Mouse (Mus musculus): Measurements from ENCODE around the gene 1700025C18Rik.

Gene 1700025C18Rik

DNA sequence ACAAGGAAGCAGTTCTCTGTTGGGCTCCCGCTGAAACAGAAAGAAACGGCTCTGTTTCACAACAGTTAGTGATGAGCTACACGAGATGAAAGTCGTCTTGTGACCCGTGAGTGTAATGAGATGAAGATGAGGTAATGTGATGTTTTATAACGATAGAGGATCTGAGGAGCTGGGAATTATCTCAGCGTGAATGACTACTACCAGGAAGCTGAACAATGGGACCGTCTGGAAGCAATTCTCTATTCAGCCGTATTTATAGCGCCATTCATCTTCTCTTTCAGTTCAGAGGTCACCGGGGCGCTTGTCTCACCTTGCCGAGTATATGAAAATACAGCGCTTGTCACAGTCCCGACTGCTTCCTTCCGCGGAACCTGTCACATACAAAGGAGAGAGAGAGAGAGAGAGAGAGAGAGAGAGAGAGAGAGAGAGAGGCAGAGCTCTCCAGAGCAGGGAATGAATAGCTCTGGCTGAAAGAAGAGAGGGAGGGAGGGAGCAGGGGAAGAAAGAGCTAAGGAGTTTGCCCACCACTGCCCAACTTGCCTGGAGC lies 47.4 kb downstream of the 1700025C18Rik start:
- DNase-seq (ENCODE audit: low read depth in 1 of 2, low spot score in 2 of 2): no peak

DNA sequence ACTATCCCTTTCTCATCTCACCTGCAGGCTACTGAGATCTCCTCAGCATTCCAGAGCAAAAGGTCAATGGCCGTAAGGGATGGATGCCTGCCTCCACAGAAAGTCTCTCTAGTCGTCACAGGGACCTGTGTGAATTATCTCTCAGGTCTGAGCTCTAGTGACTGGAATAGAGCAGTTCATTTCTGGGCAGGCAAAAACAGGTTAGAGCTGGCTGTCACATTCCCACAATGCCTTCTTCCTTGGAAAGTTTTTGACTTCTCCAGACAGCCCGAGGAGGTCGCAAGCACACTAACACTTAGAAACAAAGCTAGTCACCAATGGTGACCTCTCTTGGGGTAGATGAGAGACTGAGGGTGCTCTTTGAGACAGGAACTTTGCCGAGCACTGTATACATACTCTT lies 48.4 kb downstream of the 1700025C18Rik start:
- no peak for DNase-seq (ENCODE audit: low read depth in 1 of 2, low spot score in 2 of 2)

DNA sequence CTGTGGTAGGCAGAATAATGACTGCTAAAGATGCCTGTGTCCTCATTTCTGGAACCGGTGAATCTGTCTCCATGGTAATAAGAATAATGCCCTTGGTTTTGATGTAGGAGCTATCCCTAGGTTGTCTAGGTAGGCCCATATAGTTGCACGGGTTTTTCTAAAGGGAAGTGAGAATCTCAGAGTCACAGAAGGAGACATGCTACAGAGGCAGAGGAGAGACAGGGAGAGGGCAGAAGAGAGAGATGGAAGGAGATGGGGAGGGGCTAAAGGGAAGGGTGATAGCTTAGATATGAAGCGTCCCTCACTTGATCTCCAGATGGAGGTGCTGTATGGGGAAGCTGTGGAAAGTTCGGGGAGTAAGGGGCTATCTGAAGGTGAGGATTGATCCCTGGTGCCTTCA lies 53.1 kb downstream of the 1700025C18Rik start:
- no peak for DNase-seq (ENCODE audit: low read depth in 1 of 2, low spot score in 2 of 2)

DNA sequence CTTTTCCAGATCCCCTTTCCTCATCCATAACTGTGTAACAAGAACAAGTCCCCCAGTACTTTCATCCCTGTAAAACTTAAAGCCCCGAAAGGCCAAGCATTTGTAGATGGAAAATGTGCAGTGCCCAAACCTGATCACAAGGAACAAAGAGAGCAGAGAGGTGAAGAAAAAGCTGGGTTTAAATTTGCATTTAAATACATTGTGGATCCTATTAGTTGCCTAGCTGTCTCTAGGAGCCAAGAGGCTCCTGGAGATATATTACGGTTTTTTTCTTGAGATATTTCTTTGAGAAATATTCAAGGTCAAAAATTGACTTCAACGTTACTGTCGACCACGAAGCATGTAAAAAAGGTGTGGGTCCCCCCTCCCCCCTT lies 55.5 kb downstream of the 1700025C18Rik start:
- no peak for DNase-seq (ENCODE audit: low read depth in 1 of 2, low spot score in 2 of 2)

DNA sequence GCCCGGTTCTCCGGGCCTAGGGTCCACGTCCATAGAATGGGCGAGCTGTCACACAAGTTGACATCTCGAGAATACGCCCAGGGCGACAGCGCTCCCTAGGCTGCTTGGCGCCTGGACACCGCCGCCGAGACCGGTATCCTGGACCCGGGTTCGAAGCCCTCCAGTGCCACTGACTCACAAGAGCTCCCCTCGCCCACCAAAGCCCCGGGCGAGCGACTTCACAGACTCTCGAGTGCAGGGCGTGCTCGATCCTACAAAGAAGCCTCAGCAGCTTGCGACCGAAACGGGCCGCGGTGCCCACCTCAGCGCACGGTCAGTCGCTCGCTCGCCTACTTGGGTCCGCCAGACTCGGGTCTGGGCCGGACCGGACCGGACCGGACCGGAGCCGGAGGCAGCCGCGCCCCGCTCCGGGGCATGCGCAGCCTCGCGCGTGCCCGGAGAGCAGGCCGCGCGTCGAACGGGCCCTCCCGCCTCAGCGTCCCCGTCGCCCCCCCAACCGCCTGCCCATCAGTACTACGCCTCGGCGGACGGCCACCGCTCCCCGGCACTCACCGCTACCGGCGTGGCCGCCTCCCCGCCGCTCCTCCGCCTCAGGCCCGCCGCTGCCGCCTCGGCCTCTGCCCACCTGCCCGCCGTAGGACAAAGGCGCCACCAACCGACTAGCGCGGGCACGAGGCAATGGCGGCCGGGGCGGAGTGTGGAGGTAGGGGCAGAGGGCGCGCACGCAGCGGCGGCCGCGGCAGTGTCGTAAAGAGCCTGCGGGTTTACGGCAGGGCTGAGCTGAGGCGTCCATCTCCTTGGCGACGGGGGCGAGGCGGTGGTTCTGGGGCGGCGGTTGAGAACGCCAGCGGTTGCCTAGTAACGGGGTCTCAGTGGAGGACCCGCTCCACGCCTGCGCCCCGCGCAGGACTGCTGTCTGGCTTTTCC lies 56.2 kb downstream of the 1700025C18Rik start, which contains the start of gene Ncoa5:
Ncoa5 (minus strand) TSS at position 737 of the 927 bp plus-strand sequence.
- peak; percentile 79 to 91 for DNase-seq (ENCODE audit: low read depth in 1 of 2, low spot score in 2 of 2)

DNA sequence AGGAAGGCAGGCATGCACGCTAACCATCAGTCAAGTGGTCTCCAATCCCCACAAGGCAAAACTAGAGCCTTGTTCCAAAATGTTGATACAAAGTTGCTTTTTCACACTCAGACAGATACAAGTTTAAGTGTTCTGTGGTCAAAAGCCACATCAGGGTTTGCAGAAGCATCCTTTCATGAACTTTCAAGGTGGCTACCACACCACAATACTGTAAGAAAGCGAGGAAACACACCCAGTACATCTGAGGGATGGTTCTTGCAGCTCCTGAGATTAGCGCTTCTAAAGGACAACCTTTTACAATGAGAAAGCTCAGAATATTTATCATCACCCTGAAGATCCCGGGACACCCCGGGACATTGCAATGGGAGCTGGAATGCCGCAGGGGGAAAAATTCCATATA lies 57.2 kb downstream of the 1700025C18Rik start:
- DNase-seq (ENCODE audit: low read depth in 1 of 2, low spot score in 2 of 2): no peak

DNA sequence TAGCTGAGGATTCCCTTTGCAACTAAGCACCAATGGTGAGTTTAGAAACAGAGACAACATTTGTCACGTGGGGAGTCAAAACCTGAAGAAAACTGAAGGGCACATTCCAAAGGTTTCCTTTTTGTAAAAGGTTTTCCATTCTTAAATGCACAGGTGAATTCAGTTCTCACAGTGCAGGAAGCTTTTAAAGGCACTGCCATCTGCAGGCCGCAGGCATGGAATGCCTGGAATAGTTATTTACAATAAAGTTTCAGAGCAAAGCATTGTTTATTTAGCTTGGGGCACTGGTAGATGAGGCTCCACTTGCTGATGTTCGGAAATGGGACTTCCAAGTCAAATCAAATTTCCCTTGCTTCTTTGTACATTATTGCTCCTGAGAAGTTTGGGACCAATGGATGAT lies 58.0 kb downstream of the 1700025C18Rik start:
- DNase-seq (ENCODE audit: low read depth in 1 of 2, low spot score in 2 of 2): no peak

Measured in monocyte, adult 2 months (primary cell).